Mouse (Mus musculus): ENCODE measurements around the gene Prdx5.

- TF ChIP-seq POLR2A (IDR thresholded peaks at IDR 0.05; ENCODE audit: extremely low read depth, insufficient read depth, low read length) (no peak), CTCF (IDR thresholded peaks at IDR 0.05; ENCODE audit: extremely low read depth, insufficient read depth, low read length) (no peak)
Observed at GRCm38 (mm10) chr19:6892512-6892911, 17.4 kb downstream of the Prdx5 start.
